Mouse (Mus musculus) embryonic facial prominence, embryonic 11.5 days (tissue): ENCODE measurements around the gene Pecam1. TPM values are rescaled to one million over a fixed set of nuclear protein-coding genes. Genes with fewer than 3 reads are reported as not detected.

ENCODE experiments used
- ATAC-seq: fragments of 200-750 bp; cut with Nextera tagmentation; replicated peaks from 2 replicates; pipeline ENCODE4 v1.8.0; 2017; ENCODE audit warnings: low read depth; ENCODE audit not compliant: insufficient number of reproducible peaks, low FRiP score, low TSS enrichment
- DNase-seq: peaks from one replicate; pipeline ENCODE4 v3.0.0-alpha.2; 2015; ENCODE audit warnings: low spot score
- H3K27ac ChIP-seq: fragments of 300-500 bp; sonication (generic); replicated peaks from 2 replicates; pipeline ENCODE4 v1.5.1; 2014; ENCODE audit warnings: mild to moderate bottlenecking, low read depth, low read length, control low read depth
- H3K27me3 ChIP-seq: fragments of 300-500 bp; sonication (generic); 2 replicates; pipeline ENCODE4 v1.6.1; 2014; ENCODE audit warnings: mild to moderate bottlenecking, low read length, moderate library complexity, mixed read lengths; ENCODE audit not compliant: control insufficient read depth, insufficient read depth
- H3K36me3 ChIP-seq: fragments of 300-500 bp; sonication (generic); replicated peaks from 2 replicates; pipeline ENCODE4 v1.6.1; 2014; ENCODE audit warnings: low read depth, mild to moderate bottlenecking, low read length, moderate library complexity, mixed read lengths; ENCODE audit not compliant: control insufficient read depth, insufficient read depth
- H3K4me1 ChIP-seq: fragments of 300-500 bp; sonication (generic); 2 replicates; pipeline ENCODE4 v1.6.1; 2014; ENCODE audit warnings: low read length, mixed read lengths; ENCODE audit not compliant: control insufficient read depth, insufficient read depth
- H3K4me2 ChIP-seq: fragments of 300-500 bp; sonication (generic); 2 replicates; pipeline ENCODE4 v1.6.1; 2014; ENCODE audit warnings: low read depth, mild to moderate bottlenecking, control low read depth, low read length, moderate library complexity
- H3K4me3 ChIP-seq: fragments of 300-500 bp; sonication (generic); 2 replicates; pipeline ENCODE4 v1.5.1; 2014; ENCODE audit warnings: low read depth, low read length, control low read depth
- H3K9ac ChIP-seq: fragments of 300-500 bp; sonication (generic); replicated peaks from 2 replicates; pipeline ENCODE4 v1.6.1; 2014; ENCODE audit warnings: mild to moderate bottlenecking, control low read depth, low read length
- H3K9me3 ChIP-seq: fragments of 300-500 bp; sonication (generic); replicated peaks from 2 replicates; pipeline ENCODE4 v1.6.1; 2016; ENCODE audit warnings: mild to moderate bottlenecking, low read length, inconsistent platforms, mixed read lengths; ENCODE audit not compliant: control insufficient read depth
- WGBS: fragments of 180-500 bp; shearing (Covaris S2); extraction: QIAGEN DNeasy Blood & Tissue Kit; methylation state at CpG from one replicate; pipeline ENCODE4 v1.1.7; 2014; 5-methylcytosine and 5-hydroxymethylcytosine counted together
- polyA plus RNA-seq: library from polyadenylated mRNA; unstranded; fragments of >200 nt; fragmentation: Nextera tagmentation; extraction: Ambion mirVana; gene quantifications from 2 replicates; pipeline ENCODE4 v1.2.1, GENCODE M21; 2014

Gene Pecam1
- polyA plus RNA-seq, 1 experiment from 2014 or later = 26.7 TPM

- WGBS = 69% methylated on average over 9 of the region's 9 CpGs
- no peaks in the 10 kb centered on the region for H3K9me3 ChIP-seq
- H3K4me3 ChIP-seq = no peak overlapping the region
- no peak overlapping the region for H3K9ac ChIP-seq
- H3K4me1 ChIP-seq = no peaks in the 10 kb centered on the region
- 0 out of 2 replicates have a peak, but pooled peaks have one; percentile 20 for ATAC-seq
- no peak overlapping the region for H3K27ac ChIP-seq
- H3K36me3 ChIP-seq = peaks cover 3% of the 10 kb centered on the region; the same call in 1 of the 2 replicates
- DNase-seq = no peak
- H3K4me2 ChIP-seq = no peak overlapping the region
- H3K27me3 ChIP-seq = no peaks in the 10 kb centered on the region
Measured at GRCm38 (mm10) chr11:106762800-106763185, 12.4 kb upstream of the Pecam1 start.

GRCm38 (mm10) chr11:106762139-106762799 is 11.8 kb upstream of the Pecam1 start:
- H3K9me3 ChIP-seq = no peaks in the 10 kb centered on the region
- no peaks in the 10 kb centered on the region for H3K36me3 ChIP-seq
- ATAC-seq (no peak), DNase-seq (peak; percentile 70)
- no peak overlapping the region for H3K4me2 ChIP-seq
- no peak overlapping the region; the same call in 1 of the 2 replicates for H3K27ac ChIP-seq
- no peaks in the 10 kb centered on the region for H3K27me3 ChIP-seq
- WGBS = 24% methylated on average over 5 of the region's 5 CpGs
- H3K4me1 ChIP-seq = no peaks in the 10 kb centered on the region
- no peak overlapping the region for H3K4me3 ChIP-seq
- no peak overlapping the region for H3K9ac ChIP-seq

DNA sequence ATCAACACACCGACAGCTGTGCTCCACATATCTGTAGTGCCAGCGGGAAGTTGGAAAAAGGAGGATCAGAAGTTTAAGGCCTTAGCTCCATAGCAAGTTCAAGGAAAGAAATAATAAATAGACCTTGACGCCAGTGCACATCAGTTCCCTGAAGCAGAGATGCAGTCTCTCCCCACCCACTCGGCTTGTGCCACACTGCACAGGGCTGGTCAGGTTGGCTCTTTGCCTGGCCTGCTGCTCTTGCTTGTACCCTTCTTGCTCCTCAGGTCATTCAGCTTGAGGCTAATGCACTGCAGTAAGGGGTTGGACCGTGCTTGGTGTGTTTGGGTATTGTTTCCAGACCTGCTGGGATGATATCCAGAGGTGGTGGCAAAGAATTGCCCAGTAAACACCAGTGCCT is 10.1 kb upstream of the Pecam1 start:
- Histone ChIP-seq H3K27me3 (no peaks in the 10 kb centered on the region), H3K9ac (no peak overlapping the region), H3K4me2 (no peak overlapping the region), H3K27ac (no peak overlapping the region), H3K4me3 (no peak overlapping the region), H3K4me1 (no peaks in the 10 kb centered on the region), H3K9me3 (no peaks in the 10 kb centered on the region), H3K36me3 (no peaks in the 10 kb centered on the region)
- 93% methylated on average over 5 of the region's 5 CpGs for WGBS
- no peak for DNase-seq
- no peak for ATAC-seq

GRCm38 (mm10) chr11:106759028-106759427 is 8.6 kb upstream of the Pecam1 start:
- Histone ChIP-seq H3K27me3 (no peaks in the 10 kb centered on the region), H3K27ac (no peak overlapping the region), H3K36me3 (no peaks in the 10 kb centered on the region), H3K9ac (no peak overlapping the region), H3K4me2 (no peak overlapping the region), H3K4me1 (no peaks in the 10 kb centered on the region), H3K4me3 (no peak overlapping the region), H3K9me3 (no peaks in the 10 kb centered on the region)
- 98% methylated on average over 3 of the region's 3 CpGs for WGBS
- DNase-seq (no peak), ATAC-seq (no peak)

DNA sequence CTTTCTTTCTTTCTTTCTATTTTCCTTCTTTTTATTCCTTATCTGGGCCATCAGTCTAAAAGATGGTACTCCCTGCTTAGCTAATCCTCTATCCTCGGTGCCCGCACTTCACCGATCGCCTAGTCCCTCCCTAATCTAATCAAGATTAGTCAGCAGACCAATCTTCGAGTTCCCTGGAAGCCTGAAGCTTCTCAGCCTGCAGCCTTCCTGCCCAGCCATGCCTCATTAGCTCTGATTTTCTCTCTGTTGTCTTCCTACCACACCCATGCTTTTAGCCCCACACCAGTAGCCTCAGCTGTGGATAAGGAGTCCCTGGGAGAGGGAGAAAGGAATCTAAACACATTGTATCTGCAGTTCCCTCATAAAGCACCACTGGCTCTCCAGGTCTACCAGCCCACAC is 5.2 kb upstream of the Pecam1 start:
- no peaks in the 10 kb centered on the region for H3K4me1 ChIP-seq
- no peak overlapping the region for H3K27ac ChIP-seq
- H3K4me3 ChIP-seq = no peak overlapping the region
- H3K27me3 ChIP-seq = no peaks in the 10 kb centered on the region
- no peaks in the 10 kb centered on the region for H3K36me3 ChIP-seq
- ATAC-seq (no peak), DNase-seq (no peak)
- 62% methylated on average over 5 of the region's 5 CpGs for WGBS
- H3K4me2 ChIP-seq = no peak overlapping the region
- no peaks in the 10 kb centered on the region for H3K9me3 ChIP-seq
- H3K9ac ChIP-seq = no peak overlapping the region

- 87% methylated on average over 6 of the region's 6 CpGs for WGBS
- ATAC-seq = no peak
Measured at GRCm38 (mm10) chr11:106753314-106753713, 2.9 kb upstream of the Pecam1 start.

DNA sequence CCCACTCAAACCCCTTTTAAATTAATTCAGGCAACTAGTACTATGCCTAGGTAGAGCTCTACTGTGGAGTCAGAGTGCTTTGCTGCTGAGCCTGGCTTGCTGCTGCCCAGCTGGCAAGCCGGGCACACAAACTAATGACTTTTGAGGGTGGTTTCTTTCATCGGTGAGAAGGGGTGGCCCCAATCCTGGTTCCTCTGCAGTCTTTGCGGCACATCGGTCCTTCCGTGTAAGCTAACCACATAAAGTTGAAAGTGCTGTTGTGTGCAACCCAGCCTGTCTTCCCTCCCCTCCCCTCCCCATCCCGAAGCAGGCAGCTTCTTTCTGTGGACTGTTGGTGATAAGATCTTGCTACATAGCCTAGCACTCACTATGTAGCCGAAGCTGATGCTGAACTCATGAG is 1.7 kb upstream of the Pecam1 start:
- Histone ChIP-seq H3K4me1 (no peaks in the 10 kb centered on the region), H3K4me2 (no peak overlapping the region), H3K9ac (no peak overlapping the region), H3K4me3 (no peak overlapping the region), H3K27ac (no peak overlapping the region), H3K27me3 (no peaks in the 10 kb centered on the region), H3K9me3 (no peaks in the 10 kb centered on the region), H3K36me3 (no peaks in the 10 kb centered on the region)
- DNase-seq = no peak
- no peak for ATAC-seq
- WGBS = 87% methylated on average over 7 of the region's 7 CpGs

More at GRCm38 (mm10) chr11:106753314-106753713, 2.9 kb upstream of the Pecam1 start:
- H3K4me3 ChIP-seq = no peak overlapping the region
- no peaks in the 10 kb centered on the region for H3K4me1 ChIP-seq
- DNase-seq = no peak
- H3K9ac ChIP-seq = no peak overlapping the region
- H3K4me2 ChIP-seq = no peak overlapping the region
- H3K9me3 ChIP-seq = no peaks in the 10 kb centered on the region
- H3K27me3 ChIP-seq = no peaks in the 10 kb centered on the region
- H3K36me3 ChIP-seq = no peaks in the 10 kb centered on the region
- no peak overlapping the region for H3K27ac ChIP-seq

DNA sequence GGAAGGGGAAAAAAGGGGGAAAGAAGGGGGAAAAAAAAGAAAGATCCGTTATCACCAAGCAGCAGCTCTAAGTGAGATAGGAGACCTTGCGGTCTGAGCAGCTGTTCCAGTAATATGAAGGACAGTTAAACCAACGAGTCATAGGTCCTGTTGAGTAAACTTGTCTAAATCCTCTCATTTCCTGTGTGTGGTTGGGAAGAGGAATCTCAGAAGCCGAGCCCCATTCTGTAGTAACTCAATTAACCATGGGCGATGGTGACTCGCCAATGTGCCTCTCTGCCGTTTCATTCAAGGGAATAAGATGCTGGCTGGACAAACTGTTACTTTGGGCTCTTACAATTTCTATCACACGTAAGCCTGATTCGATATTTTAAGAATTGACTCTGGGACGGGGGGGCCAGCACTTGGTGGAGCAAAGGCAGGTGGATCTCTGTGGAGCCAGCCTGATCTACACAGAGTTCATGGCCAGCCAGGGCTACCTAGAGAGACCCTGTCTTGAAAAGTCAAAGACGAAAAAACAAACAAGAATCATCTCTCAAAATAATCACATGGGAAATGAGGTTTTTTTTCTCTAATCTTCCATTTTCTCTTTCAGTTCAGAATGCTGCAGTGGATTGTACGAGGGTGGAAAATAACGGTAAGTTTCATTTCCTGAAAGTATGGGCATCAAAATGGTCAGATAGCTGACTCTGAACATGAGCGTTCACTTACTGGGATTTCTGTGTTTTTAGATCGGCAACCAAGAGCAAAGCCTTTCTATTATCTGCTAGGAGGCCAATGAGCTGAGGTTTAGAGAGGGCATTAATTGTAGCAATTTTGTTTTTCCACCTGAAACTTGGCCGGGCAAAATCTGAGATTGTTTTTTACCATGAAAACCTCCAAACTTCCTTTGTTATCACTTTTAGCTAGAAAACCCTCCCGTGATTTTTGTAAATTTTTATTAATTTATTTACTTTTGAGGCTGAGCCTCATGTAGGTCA is 901 bp upstream of the Pecam1 start, which contains the start of gene Milr1:
Gene Milr1 (plus strand): TSS at position 188 of the 980 bp plus-strand sequence.
- no peaks in the 10 kb centered on the region for H3K4me1 ChIP-seq
- no peak for DNase-seq
- no peaks in the 10 kb centered on the region for H3K36me3 ChIP-seq
- H3K9me3 ChIP-seq = no peaks in the 10 kb centered on the region
- H3K4me2 ChIP-seq = no peak within 1 kb of the TSS
- WGBS = 86% methylated on average over 17 of the region's 17 CpGs
- no peak within 1 kb of the TSS for H3K9ac ChIP-seq
- no peak for ATAC-seq
- no peak within 1 kb of the TSS for H3K27ac ChIP-seq
- no peaks in the 10 kb centered on the region for H3K27me3 ChIP-seq
- H3K4me3 ChIP-seq = no peak within 1 kb of the TSS
